Mouse (Mus musculus): ENCODE results near the gene Six6.

Six6 gene

DNA sequence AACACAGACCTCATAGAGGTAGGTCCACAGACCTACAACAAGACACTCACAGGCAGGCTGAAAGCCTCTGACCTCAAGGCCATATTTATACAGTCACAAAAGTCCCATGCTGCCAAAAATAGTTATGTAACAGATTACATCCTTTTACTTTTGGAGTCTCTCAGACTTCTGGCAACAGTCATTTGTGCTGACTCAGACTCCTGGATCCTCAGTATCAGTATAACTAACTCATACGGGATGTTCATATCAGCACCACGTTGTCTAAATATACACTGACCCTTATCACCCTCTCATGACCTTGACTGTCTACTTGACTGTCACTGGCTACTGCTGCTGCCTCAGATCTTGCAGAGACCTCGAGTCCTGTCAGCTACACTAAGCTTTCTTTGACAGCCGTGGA, 15.2 kb downstream of the Six6 start:
- in situ Hi-C loops (cut with MboI; ENCODE audit: unreplicated experiment in 2 of 2), result no loop called here

DNA sequence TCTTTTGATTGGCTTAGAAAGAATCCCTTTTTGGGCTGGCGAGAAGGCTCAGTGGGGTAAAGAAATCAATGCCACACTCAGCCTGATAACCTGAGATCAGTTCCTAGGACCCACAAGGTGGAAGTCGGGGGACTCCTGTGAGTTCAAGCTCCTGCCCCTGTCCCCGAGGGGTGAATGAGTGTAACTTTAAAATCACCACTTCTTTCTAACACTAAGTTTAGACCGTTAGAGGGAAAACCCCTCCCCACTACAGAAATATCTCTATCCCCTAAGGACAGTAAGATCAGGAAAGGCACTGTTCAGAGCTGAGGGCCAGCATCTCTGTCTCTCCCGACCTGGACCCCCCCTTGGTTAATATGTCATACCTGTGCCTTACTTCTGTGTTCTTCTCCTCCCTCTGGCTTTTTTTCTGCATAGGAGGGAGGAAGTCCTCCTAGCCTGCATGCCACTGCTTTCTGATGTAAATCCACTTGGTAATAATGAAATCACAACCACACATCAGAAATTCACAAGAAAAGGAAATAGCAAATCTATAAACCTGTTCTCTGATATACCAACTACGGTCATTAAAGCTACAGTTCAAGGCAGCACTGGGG, 18.2 kb downstream of the Six6 start:
- in situ Hi-C loops (cut with MboI; ENCODE audit: unreplicated experiment in 2 of 2), result no loop called here

DNA sequence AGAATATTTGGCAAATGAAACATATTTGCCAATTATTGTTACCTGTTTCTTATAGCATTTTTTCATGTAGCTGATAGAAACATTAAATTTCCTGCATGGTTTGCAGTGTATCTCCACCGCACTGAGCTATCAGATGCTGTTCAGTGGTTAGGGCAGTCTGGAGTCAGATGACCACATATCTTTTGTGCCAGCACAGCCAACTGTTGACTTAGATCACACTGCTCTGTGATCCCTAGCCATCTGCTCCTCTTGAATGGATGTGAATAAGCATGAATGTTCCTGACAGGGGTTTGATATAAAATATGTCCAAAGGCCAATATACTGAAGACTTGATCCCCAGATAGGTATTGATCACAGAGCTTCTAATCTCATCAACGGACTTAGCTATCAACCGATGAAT, 18.8 kb downstream of the Six6 start:
- in situ Hi-C loops (cut with MboI; ENCODE audit: unreplicated experiment in 2 of 2), result no loop called here

DNA sequence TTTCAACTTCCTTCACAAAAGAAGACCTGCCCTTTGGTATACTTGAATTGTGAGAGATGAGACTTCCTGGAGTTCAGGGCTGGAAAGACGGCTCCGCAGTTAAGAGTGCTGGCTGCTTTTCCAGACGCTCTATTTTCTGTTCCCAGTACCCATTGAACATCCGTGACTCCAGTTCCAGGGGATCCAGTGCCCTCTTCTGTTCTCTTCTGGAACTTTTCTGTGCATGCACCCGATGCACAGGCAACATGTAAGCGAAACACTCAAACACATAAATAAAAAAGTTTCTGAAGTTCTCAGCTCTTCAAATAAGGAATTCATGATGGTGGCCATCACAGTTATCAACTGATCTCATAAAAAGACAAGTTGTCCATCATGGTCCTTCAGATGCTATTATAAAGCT, 23.1 kb downstream of the Six6 start:
- in situ Hi-C loops (cut with MboI; ENCODE audit: unreplicated experiment in 2 of 2), result no loop called here

DNA sequence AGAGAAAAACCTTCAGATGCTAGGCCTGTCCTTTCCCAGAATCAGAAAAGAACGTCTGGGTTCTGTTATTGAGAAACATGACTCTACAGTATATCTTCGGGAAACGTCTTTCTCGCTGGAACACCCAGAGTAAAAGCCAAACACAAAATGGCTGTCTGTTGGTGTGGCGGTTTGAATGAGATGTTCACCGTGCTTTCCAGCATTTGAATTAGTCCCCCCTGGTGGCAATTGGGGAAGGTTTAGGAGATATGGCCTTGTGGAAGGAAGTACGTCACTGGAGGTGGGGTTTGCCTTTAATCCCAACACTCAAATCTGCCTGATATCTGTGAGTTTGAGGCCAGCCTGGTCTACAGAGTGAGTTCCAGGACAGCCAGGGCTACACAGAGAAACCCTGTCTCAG, 27.8 kb downstream of the Six6 start:
- in situ Hi-C loops (cut with MboI; ENCODE audit: unreplicated experiment in 2 of 2), result no loop called here

DNA sequence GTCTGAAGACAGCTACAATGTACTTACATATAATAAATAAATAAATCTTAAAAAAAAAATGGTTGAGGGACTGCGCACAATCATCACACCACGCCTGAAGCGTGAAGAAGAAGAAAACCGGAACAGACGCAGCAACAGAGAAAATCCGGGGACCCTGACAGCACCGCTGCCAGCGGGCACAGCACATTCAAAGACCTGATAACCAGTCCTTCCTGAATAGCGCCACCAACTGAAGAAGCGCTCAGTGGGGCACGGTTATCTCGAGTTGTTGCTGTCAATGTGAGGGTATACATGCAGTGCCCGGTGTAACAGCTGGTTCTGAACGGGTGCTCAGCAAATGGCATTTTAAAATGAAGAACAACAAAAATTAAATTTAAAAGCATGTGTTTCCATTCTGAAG, 30.9 kb downstream of the Six6 start:
- in situ Hi-C loops (cut with MboI; ENCODE audit: unreplicated experiment in 2 of 2), result loop anchor here (5.0 to 10.0 kb wide), 4 partner anchors 123 to 866 kb away; partner anchors contain the start of gene Dhrs7 (in 1 of the 2)

DNA sequence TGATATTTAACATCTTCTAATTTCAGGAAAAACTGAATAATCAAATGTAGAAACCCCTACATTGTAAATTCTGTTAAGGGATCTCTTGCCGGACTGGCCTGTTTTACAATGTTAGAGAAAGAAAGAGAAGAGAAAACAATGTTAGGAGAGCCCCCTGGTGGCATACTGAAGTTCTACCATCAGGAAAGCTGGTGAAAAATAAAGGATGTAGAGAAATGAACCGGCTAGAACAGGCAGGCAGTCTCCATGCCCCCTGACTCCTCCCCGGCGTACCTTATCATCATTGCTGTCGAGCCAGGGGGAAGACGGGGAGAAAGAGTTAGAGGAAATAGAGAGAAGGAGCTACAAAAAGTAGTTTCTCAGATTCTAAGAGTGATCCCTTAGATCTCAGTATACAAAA, 33.5 kb downstream of the Six6 start:
- in situ Hi-C loops (cut with MboI; ENCODE audit: unreplicated experiment in 2 of 2), result loop anchor here (5.0 to 10.0 kb wide), 4 partner anchors 126 to 868 kb away; partner anchors contain the start of gene Dhrs7 (in 1 of the 2)

DNA sequence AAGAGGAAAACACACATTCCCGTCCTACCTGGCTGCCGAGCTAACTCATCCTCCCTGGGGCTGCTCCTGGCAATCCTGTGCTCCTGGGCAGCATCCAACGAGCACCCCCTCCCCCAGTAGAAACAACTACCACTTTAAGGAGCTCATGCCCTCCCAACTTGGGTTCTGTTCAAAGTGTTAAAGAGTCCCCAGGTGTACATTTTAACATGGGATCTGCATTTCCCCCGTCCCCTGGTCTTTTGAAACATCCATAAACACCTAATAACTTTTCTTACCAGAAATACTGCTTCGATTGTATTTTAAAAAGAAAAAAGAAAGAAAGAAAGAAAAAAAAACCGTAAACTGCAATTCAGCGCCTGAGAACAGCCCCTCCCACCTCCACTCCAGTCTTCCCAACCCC, 36.5 kb downstream of the Six6 start:
- in situ Hi-C loops (cut with MboI; ENCODE audit: unreplicated experiment in 2 of 2), result loop anchor here (5.0 to 25.0 kb wide), 8 partner anchors 134 to 1214 kb away; partner anchors contain the start of gene Dhrs7 (in 1 of the 2)

DNA sequence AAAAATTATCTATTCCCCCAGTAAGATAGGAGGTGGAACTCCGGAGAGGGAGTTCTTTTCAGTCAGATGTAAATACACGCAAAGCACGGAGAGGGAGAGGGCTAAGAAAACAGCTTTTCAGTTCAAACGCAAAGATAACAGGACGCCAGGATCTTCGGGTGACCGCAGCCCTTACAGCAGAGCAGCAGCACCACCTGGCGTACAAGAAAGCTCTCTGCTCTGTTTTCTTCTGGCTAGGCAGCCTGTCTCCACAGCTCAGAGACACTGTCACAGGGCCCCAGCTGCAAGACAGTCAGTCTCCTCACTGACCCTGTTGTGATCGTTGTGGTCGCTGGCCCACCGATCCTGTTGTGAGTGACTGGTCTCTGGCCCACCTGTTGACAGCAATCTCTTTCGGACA, 37.0 kb downstream of the Six6 start:
- in situ Hi-C loops (cut with MboI; ENCODE audit: unreplicated experiment in 2 of 2), result loop anchor here (5.0 to 25.0 kb wide), 8 partner anchors 134 to 1214 kb away; partner anchors contain the start of gene Dhrs7 (in 1 of the 2)

DNA sequence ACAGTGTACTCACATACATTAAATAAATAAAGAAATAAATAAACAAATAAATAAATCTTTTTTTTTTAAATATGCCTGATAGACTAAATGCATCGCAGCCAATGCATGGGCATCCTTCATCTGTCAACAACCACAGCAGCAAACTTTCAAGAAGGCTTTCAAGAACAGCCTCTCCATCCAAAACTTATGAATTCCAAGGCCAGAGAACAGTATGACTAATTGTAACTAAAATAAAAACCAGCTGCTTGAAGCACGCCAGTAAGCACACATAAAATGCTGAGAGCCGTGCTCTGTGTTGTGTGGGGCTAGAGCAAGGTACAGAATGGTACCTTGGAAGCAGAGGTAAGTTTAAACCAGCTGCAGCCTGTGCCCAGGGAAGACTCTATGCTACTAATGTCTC, 38.2 kb downstream of the Six6 start:
- in situ Hi-C loops (cut with MboI; ENCODE audit: unreplicated experiment in 2 of 2), result loop anchor here (5.0 to 25.0 kb wide), 8 partner anchors 136 to 1216 kb away; partner anchors contain the start of gene Dhrs7 (in 1 of the 2)

DNA sequence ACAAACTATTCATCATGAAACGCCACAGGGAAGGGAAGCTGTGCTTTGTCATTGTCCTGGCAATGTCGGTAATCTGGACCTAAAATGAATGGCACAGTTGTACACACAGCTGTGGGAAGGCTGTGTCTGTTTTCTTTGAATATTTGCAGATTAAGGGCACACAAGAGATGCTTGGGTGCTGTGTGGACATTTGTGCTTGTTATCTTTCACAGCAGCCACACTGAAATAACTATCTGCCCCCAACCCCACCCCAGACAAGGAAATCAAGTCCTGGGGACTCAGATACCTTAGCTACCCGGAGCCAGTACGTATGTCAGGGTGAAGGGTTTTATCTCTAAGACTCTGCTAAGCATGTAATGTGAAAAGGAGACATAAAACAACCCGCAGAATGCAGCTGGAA, 39.5 kb downstream of the Six6 start:
- in situ Hi-C loops (cut with MboI; ENCODE audit: unreplicated experiment in 2 of 2), result loop anchor here (5.0 to 25.0 kb wide), 8 partner anchors 137 to 1217 kb away; partner anchors contain the start of gene Dhrs7 (in 1 of the 2)

DNA sequence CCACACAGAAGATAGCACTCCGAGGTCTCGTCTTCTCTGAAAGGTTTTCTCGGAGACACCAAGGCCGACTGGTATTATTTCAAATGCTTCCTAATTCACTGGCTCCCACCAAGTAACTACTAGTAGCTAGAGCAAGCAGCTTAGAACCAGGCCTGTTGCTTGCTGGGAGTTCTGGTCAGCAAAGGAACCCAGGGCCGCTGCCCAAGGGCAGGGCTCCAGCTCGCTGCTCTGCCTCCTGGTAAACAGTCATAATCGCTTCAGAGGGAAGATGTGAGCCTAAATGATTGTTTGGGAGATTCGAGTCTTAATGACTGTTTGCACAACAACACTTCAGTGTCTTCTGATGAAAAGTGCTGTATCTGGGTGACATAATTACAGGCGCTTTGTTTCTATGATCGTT, 42.9 kb downstream of the Six6 start:
- in situ Hi-C loops (cut with MboI; ENCODE audit: unreplicated experiment in 2 of 2), result loop anchor here (25.0 kb wide), 2 partner anchors 295 to 1220 kb away; no protein-coding TSS in a partner anchor

DNA sequence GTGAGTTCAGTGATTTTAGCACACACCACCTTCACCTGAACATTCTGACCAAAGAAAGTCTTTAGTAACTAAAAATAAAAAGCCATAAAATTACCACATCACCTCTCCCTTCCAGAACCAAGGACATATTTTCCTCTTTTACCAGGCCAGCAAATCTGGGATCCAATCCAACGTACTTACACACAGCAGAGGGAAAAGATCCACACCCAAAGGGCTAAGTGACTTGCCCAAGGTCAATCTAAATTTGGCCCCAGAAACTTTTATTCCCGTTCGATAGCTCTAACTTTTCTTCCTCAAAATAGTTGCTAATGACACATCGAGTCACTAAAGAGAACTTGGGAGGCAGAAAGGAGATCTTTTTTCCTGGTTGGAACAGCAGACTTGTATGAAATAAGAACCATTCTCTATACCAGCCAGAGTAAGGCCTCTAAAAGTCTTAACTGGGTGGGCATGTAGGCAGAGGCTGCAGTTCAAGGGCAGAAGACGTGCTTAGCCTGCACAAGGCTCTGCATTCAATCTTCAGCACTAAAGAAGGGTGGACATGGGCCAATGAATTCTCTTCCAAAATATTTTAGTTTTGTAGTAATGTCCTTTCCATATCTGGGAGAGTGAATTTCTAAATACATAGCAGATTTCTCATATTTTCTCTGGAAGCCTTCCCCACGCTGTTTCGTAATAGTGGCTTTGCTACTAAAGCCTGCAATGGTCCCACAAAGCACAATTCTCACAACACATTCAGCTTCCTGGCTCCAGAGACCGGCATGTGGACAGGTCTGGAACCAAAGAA, 43.6 kb downstream of the Six6 start:
- in situ Hi-C loops (cut with MboI; ENCODE audit: unreplicated experiment in 2 of 2), result loop anchor here (25.0 kb wide), 2 partner anchors 296 to 1221 kb away; no protein-coding TSS in a partner anchor
